Comparison of ENCODE assay signal across 8 mouse cellular contexts in the genomic region with DNA sequence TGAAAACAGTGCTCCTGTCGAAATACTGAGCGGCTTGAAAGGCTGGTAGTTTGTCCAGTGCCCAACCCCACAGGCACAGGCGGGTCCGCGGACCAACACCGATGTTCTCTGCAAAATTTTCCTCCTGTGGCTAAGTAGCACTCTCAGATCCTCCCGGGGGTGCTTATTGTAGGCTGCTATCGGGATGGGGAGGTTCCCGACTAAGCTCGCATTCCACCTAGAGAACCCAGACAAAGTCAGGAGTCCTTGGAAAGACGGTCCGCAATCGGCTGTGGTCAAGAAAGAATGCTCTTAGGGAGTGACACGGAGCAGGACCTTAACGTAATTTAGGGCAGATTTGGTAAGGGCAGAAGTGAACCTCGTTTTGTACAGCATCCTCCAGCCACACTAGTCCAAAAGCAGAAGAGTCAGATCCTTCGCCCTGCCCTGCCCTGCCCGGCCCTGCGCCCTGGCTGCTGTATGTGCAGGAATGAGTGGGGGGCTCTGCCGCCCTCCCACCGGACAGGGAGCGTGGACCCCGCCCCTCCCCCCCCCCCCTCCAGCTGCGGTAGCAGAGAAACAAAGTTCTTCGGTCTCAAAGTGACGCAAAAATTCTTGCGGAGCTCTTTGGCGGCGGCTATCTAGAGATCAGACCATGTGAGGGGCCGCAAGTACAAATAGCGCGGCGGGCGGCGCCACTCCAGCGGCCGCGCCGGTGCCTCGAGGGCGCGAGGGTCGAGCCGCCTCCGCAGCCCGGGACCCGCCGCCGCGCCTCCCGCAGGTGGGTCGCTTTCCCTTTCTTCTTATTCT. TPM values are rescaled to one million over a fixed set of nuclear protein-coding genes. Genes with fewer than 3 reads are reported as not detected.
A peak's percentile ranks its signal among the peaks of the same experiment; 100 is the strongest.
DNase-seq lines count a peak whose midpoint lies in the region; ATAC-seq and TF ChIP-seq lines count a peak whose summit lies in the region.

A gene (plus strand): TSS at position 688 of the 789 bp plus-strand sequence.

- H3K79me2 ChIP-seq in liver, adult 2 months (ENCODE audit: control insufficient read depth, insufficient read depth, low read length): no peaks in the 10 kb centered on the region

- ATAC-seq in heart, embryonic 13.5 days (ENCODE audit: extremely low read depth, insufficient number of reproducible peaks, low FRiP score, low TSS enrichment): no peak
- ATAC-seq in limb, embryonic 13.5 days (ENCODE audit: low FRiP score, low read depth): no peak
- ATAC-seq in neural tube, embryonic 14.5 days (ENCODE audit: low read depth): no peak
- ATAC-seq in activated CD4-positive, CD25-positive, alpha-beta regulatory T cell, adult 4 months: no peak

- peaks cover 3% of the 10 kb centered on the region; the same call in 1 of the 2 replicates for H3K4me1 ChIP-seq in liver, adult 2 months (ENCODE audit: control insufficient read depth, insufficient read depth, low read length)
- H3K4me1 ChIP-seq in heart, embryonic 13.5 days: peaks cover 21% of the 10 kb centered on the region
- H3K4me1 ChIP-seq in limb, embryonic 13.5 days: peaks cover 13% of the 10 kb centered on the region
- peaks cover 9% of the 10 kb centered on the region for H3K4me1 ChIP-seq in neural tube, embryonic 14.5 days (ENCODE audit: control insufficient read depth, insufficient read depth, low read length)

- H3K4me3 ChIP-seq in liver, adult 2 months (ENCODE audit: insufficient read depth, low read depth, low read length): peak within 1 kb of the TSS; percentile 53
- peak within 1 kb of the TSS; percentile 63 for H3K4me3 ChIP-seq in heart, embryonic 13.5 days
- peak within 1 kb of the TSS; percentile 49 for H3K4me3 ChIP-seq in limb, embryonic 13.5 days
- peak within 1 kb of the TSS; percentile 39 for H3K4me3 ChIP-seq in neural tube, embryonic 14.5 days (ENCODE audit: low read depth, low read length)

- H3K27ac ChIP-seq in liver, adult 2 months (replicated peaks; ENCODE audit: insufficient read depth, low read depth, low read length): no peak within 1 kb of the TSS
- H3K27ac ChIP-seq in heart, embryonic 13.5 days (replicated peaks): no peak within 1 kb of the TSS
- H3K27ac ChIP-seq in limb, embryonic 13.5 days: no peak within 1 kb of the TSS
- no peak within 1 kb of the TSS for H3K27ac ChIP-seq in neural tube, embryonic 14.5 days (ENCODE audit: low read depth, low read length)

- no peaks in the 10 kb centered on the region for H3K36me3 ChIP-seq in liver, adult 2 months (ENCODE audit: control insufficient read depth, insufficient read depth, low read length)
- H3K36me3 ChIP-seq in heart, embryonic 13.5 days: no peaks in the 10 kb centered on the region
- no peaks in the 10 kb centered on the region for H3K36me3 ChIP-seq in limb, embryonic 13.5 days
- H3K36me3 ChIP-seq in neural tube, embryonic 14.5 days (ENCODE audit: control insufficient read depth, insufficient read depth, low read length): no peaks in the 10 kb centered on the region

- peaks cover 10% of the 10 kb centered on the region for H3K27me3 ChIP-seq in liver, adult 2 months (ENCODE audit: control insufficient read depth, insufficient read depth, low read length)
- peaks cover 75% of the 10 kb centered on the region for H3K27me3 ChIP-seq in heart, embryonic 13.5 days (replicated peaks)
- H3K27me3 ChIP-seq in limb, embryonic 13.5 days: peaks cover 65% of the 10 kb centered on the region
- peaks cover 30% of the 10 kb centered on the region for H3K27me3 ChIP-seq in neural tube, embryonic 14.5 days (ENCODE audit: control insufficient read depth, insufficient read depth, low read length)

- peak within 1 kb of the TSS; percentile 42; the same call in 1 of the 2 replicates for H3K9ac ChIP-seq in liver, adult 2 months (ENCODE audit: low read depth, low read length)
- peak within 1 kb of the TSS; percentile 69 for H3K9ac ChIP-seq in heart, embryonic 13.5 days
- peak within 1 kb of the TSS; percentile 52 for H3K9ac ChIP-seq in limb, embryonic 13.5 days
- H3K9ac ChIP-seq in neural tube, embryonic 14.5 days (replicated peaks; ENCODE audit: low read depth, low read length): peak within 1 kb of the TSS; percentile 47

- peak within 1 kb of the TSS; percentile 92 for H3K4me2 ChIP-seq in heart, embryonic 13.5 days
- peak within 1 kb of the TSS; percentile 88 for H3K4me2 ChIP-seq in limb, embryonic 13.5 days (replicated peaks)
- H3K4me2 ChIP-seq in neural tube, embryonic 14.5 days (ENCODE audit: low read depth, low read length): peak within 1 kb of the TSS; percentile 89

- no peak for DNase-seq in liver, adult 2 months (ENCODE audit: extremely low read depth, low read depth, low spot score)
- DNase-seq in liver: no peak
- DNase-seq in adrenal gland, postnatal 25 days: no peak
- no peak for DNase-seq in layer of hippocampus, adult 8-10 months (ENCODE audit: low spot score in 2 of 2)

- no peak for TF ChIP-seq POLR2A in liver, adult 2 months (IDR thresholded peaks at IDR 0.05; ENCODE audit: extremely low read depth, insufficient read depth, low read length)

- H3K9me3 ChIP-seq in heart, embryonic 13.5 days: no peaks in the 10 kb centered on the region
- H3K9me3 ChIP-seq in limb, embryonic 13.5 days: no peaks in the 10 kb centered on the region
- no peaks in the 10 kb centered on the region for H3K9me3 ChIP-seq in neural tube, embryonic 14.5 days (ENCODE audit: control insufficient read depth, low read length)

- whole genome bisulfite sequencing in liver, adult 2 months: 2% methylated on average over 51 of the region's 52 CpGs
- 1% methylated on average over 52 of the region's 52 CpGs for WGBS in heart, embryonic 13.5 days
- WGBS in limb, embryonic 13.5 days: 1% methylated on average over 52 of the region's 52 CpGs
- WGBS in neural tube, embryonic 14.5 days: under 1% methylated on average over 48 of the region's 52 CpGs

- TF ChIP-seq CTCF in liver, adult 2 months (IDR thresholded peaks at IDR 0.05; ENCODE audit: low read depth, low read length): no peak

RNA-seq across cellular contexts. Expression of the gene that starts here (rescaled TPM):
- total RNA-seq in liver, adult 2 months (2014; rRNA removed): 0.20 and 0.37 TPM in 2 replicates
- polyA plus RNA-seq in liver, adult 2 months (2012; rRNA removed): 0.13 and 0.26 TPM in 2 replicates
- 30.9 and 47.0 TPM in 2 replicates for total RNA-seq in adrenal gland, postnatal 25 days (2021)
- polyA plus RNA-seq in heart, embryonic 13.5 days (2015; fragmentation: Nextera tagmentation; extraction: Ambion mirVana): 0.61 and 0.98 TPM in 2 replicates
- 0.33 and 0.77 TPM in 2 replicates for polyA plus RNA-seq in limb, embryonic 13.5 days (2015; fragmentation: Nextera tagmentation; extraction: Ambion mirVana)
- polyA plus RNA-seq in neural tube, embryonic 14.5 days (2014; fragmentation: Nextera tagmentation; extraction: Ambion mirVana): 0.66 and 0.94 TPM in 2 replicates
- total RNA-seq in layer of hippocampus, adult 8-10 months (2022): under 1 TPM in 1 of 4 experiments, not detected in 3; 0.14 TPM
- not detected for polyA plus RNA-seq in activated CD4-positive, CD25-positive, alpha-beta regulatory T cell, adult 4 months (2017; shearing (Covaris generic))

Comparison
In these comparisons a context has a peak if more than half of its experiments do, and no peak if none do; other contexts are left out.
1. RNA of the gene that starts here (total RNA-seq): 30.9 to 47.0 TPM in adrenal gland, postnatal 25 days; 0.20 to 0.37 TPM in liver, adult 2 months and 0.14 TPM in layer of hippocampus, adult 8-10 months; every median in the first group is over 10 times any median in the second.
2. Peak in every context shown above with its lines, with median percentiles within 50 percentile points of each other: H3K4me3 ChIP-seq, H3K9ac ChIP-seq and H3K4me2 ChIP-seq.